Mouse (Mus musculus) MEL (cell line): Measurements from ENCODE around the gene Ms4a18. TPM values are rescaled to one million over a fixed set of nuclear protein-coding genes. Genes with fewer than 3 reads are reported as not detected.

ENCODE experiments used
- DNase-seq: peaks from one replicate; pipeline ENCODE4 v3.0.0; 2011; ENCODE audit warnings: low read depth, low spot score
- H3K27ac ChIP-seq: 2 replicates; pipeline ENCODE4 v1.5.1; 2012; ENCODE audit warnings: low read depth, mild to moderate bottlenecking, control low read depth, low read length, moderate library complexity; ENCODE audit not compliant: control insufficient read depth
- H3K27me3 ChIP-seq, 2 experiments: fragments of 150-350 bp in 1 of 2; sonication (generic) in 1 of 2; 2 replicates each; pipeline ENCODE4 v1.6.1; 2012; ENCODE audit warnings: low read length in 2 of 2, mild to moderate bottlenecking in 2 of 2, improper control_type of control experiment in 1 of 2, moderate library complexity in 1 of 2; ENCODE audit not compliant: insufficient read depth in 2 of 2, control insufficient read depth in 1 of 2
- H3K36me3 ChIP-seq, 2 experiments: 2 replicates each; pipeline ENCODE4 v1.6.1; 2012 to 2014; ENCODE audit warnings: low read length in 2 of 2, improper control_type of control experiment in 1 of 2, inconsistent platforms in 1 of 2, mild to moderate bottlenecking in 1 of 2; ENCODE audit not compliant: insufficient read depth in 2 of 2, control insufficient read depth in 1 of 2
- H3K4me1 ChIP-seq, 2 experiments: fragments of 150-350 bp in 1 of 2; sonication (generic) in 1 of 2; 2 replicates each; pipeline ENCODE4 v1.6.1; 2012; ENCODE audit warnings: low read length in 2 of 2, improper control_type of control experiment in 1 of 2, mild to moderate bottlenecking in 1 of 2; ENCODE audit not compliant: insufficient read depth in 2 of 2, control insufficient read depth in 1 of 2
- H3K4me3 ChIP-seq, 2 experiments: fragments of 150-350 bp in 1 of 2; sonication (generic) in 1 of 2; 2 replicates each; pipeline ENCODE4 v1.5.1; 2012; ENCODE audit warnings: low read depth in 2 of 2, low read length in 2 of 2, mild to moderate bottlenecking in 2 of 2, moderate library complexity in 2 of 2, control low read depth in 1 of 2, improper control_type of control experiment in 1 of 2; ENCODE audit not compliant: control insufficient read depth in 1 of 2, insufficient read depth in 1 of 2
- H3K79me2 ChIP-seq: 2 replicates; pipeline ENCODE4 v1.6.1; 2012; ENCODE audit warnings: mild to moderate bottlenecking, low read length, moderate library complexity; ENCODE audit not compliant: control insufficient read depth, poor library complexity, insufficient read depth
- H3K9ac ChIP-seq: 2 replicates; pipeline ENCODE4 v1.6.1; 2012; ENCODE audit warnings: low read depth, mild to moderate bottlenecking, control low read depth, low read length, moderate library complexity; ENCODE audit not compliant: control insufficient read depth, poor library complexity, severe bottlenecking
- H3K9me3 ChIP-seq: fragments of 150-350 bp; sonication (generic); replicated peaks from 2 replicates; pipeline ENCODE4 v1.6.1; 2012; ENCODE audit warnings: mild to moderate bottlenecking, low read length, improper control_type of control experiment, moderate library complexity; ENCODE audit not compliant: insufficient read depth
- E2F4 ChIP-seq: IDR thresholded peaks from 2 replicates; pipeline ENCODE4 v1.6.1; 2011; ENCODE audit warnings: low read depth, low read length, improper control_type of control experiment, borderline replicate concordance
- ELF1 ChIP-seq: IDR thresholded peaks from 2 replicates; pipeline ENCODE4 v1.6.1; 2014; ENCODE audit warnings: low read depth, mild to moderate bottlenecking, inconsistent platforms, low read length, improper control_type of control experiment, moderate library complexity
- EP300 ChIP-seq, 2 experiments: IDR thresholded peaks; 2 replicates each; pipeline ENCODE4 v1.6.1; 2011; ENCODE audit warnings: improper control_type of control experiment in 2 of 2, low read length in 2 of 2, low read depth in 1 of 2, mild to moderate bottlenecking in 1 of 2
- ETS1 ChIP-seq: IDR thresholded peaks from 2 replicates; pipeline ENCODE4 v1.6.1; 2012; ENCODE audit warnings: low read depth, mild to moderate bottlenecking, inconsistent platforms, low read length, improper control_type of control experiment, moderate library complexity
- HCFC1 ChIP-seq: IDR thresholded peaks from 2 replicates; pipeline ENCODE4 v1.6.1; 2012; ENCODE audit warnings: low read depth, mild to moderate bottlenecking, inconsistent platforms, low read length, improper control_type of control experiment, moderate library complexity
- MAFK ChIP-seq: IDR thresholded peaks from 2 replicates; pipeline ENCODE4 v1.6.1; 2011; ENCODE audit warnings: low read depth, mild to moderate bottlenecking, low read length, improper control_type of control experiment, borderline replicate concordance
- MXI1 ChIP-seq: IDR thresholded peaks from 2 replicates; pipeline ENCODE4 v1.6.1; 2011; ENCODE audit warnings: mild to moderate bottlenecking, low read depth, low read length, improper control_type of control experiment
- MYB ChIP-seq: IDR thresholded peaks from 2 replicates; pipeline ENCODE4 v1.6.1; 2011; ENCODE audit warnings: mild to moderate bottlenecking, low read depth, low read length, improper control_type of control experiment
- MYC ChIP-seq: IDR thresholded peaks from 2 replicates; pipeline ENCODE4 v1.6.1; 2011; ENCODE audit warnings: low read depth, mild to moderate bottlenecking, low read length, improper control_type of control experiment, moderate library complexity
- NELFE ChIP-seq: IDR thresholded peaks from 2 replicates; pipeline ENCODE4 v1.6.1; 2011; ENCODE audit warnings: low read depth, low read length, improper control_type of control experiment
- POLR2AphosphoS2 ChIP-seq: IDR thresholded peaks from 2 replicates; pipeline ENCODE4 v1.6.1; 2011; ENCODE audit warnings: low read length, improper control_type of control experiment
- POLR2AphosphoS5 ChIP-seq: IDR thresholded peaks from 2 replicates; pipeline ENCODE4 v1.6.1; 2012; ENCODE audit warnings: low read depth, borderline replicate concordance, mild to moderate bottlenecking, inconsistent platforms, low read length, moderate library complexity, mixed read lengths
- RAD21 ChIP-seq: IDR thresholded peaks from 2 replicates; pipeline ENCODE4 v1.6.1; 2011; ENCODE audit warnings: mild to moderate bottlenecking, low read depth, low read length, improper control_type of control experiment
- SIN3A ChIP-seq: IDR thresholded peaks from 2 replicates; pipeline ENCODE4 v1.6.1; 2012; ENCODE audit warnings: low read length, improper control_type of control experiment, inconsistent platforms
- TAL1 ChIP-seq: IDR thresholded peaks from 2 replicates; pipeline ENCODE4 v1.6.1; 2012; ENCODE audit warnings: mild to moderate bottlenecking, inconsistent platforms, low read length, moderate library complexity, mixed read lengths
- TBP ChIP-seq: IDR thresholded peaks from 2 replicates; pipeline ENCODE4 v1.8.0; 2011; ENCODE audit warnings: low read depth, low read length, improper control_type of control experiment
- UBTF ChIP-seq: IDR thresholded peaks from 2 replicates; pipeline ENCODE4 v1.6.1; 2012; ENCODE audit warnings: low read depth, mild to moderate bottlenecking, inconsistent platforms, low read length, improper control_type of control experiment, moderate library complexity, borderline replicate concordance; ENCODE audit not compliant: insufficient read depth
- USF1 ChIP-seq: IDR thresholded peaks from 2 replicates; pipeline ENCODE4 v1.6.1; 2014; ENCODE audit warnings: low read depth, mild to moderate bottlenecking, inconsistent platforms, low read length, improper control_type of control experiment, moderate library complexity
- USF2 ChIP-seq, 2 experiments: IDR thresholded peaks; 2 replicates each; pipeline ENCODE4 v1.6.1; 2011 to 2012; ENCODE audit warnings: improper control_type of control experiment in 2 of 2, low read length in 2 of 2, borderline replicate concordance in 1 of 2, inconsistent platforms in 1 of 2, low read depth in 1 of 2, mild to moderate bottlenecking in 1 of 2; ENCODE audit not compliant: insufficient read depth in 1 of 2
- ZC3H11A ChIP-seq: IDR thresholded peaks from 2 replicates; pipeline ENCODE4 v1.6.1; 2012; ENCODE audit warnings: low read depth, mild to moderate bottlenecking, inconsistent platforms, low read length, improper control_type of control experiment
- ZKSCAN1 ChIP-seq: IDR thresholded peaks from 2 replicates; pipeline ENCODE4 v1.6.1; 2012; ENCODE audit warnings: low read depth, mild to moderate bottlenecking, inconsistent platforms, low read length, improper control_type of control experiment, moderate library complexity
- ZNF384 ChIP-seq: IDR thresholded peaks from 2 replicates; pipeline ENCODE4 v1.6.1; 2012; ENCODE audit warnings: low read depth, mild to moderate bottlenecking, inconsistent platforms, low read length, improper control_type of control experiment
- polyA plus RNA-seq, 2 experiments: library from polyadenylated mRNA; stranded (reverse) in 1 of 2; unstranded in 1 of 2; fragments of >175 nt in 1 of 2; fragments of >200 nt in 1 of 2; gene quantifications; 2 replicates each; pipeline versions ENCODE4 v1.2.1 to v1.2.4; 2012; ENCODE audit warnings: low replicate concordance in 2 of 2, low read depth in 1 of 2; ENCODE audit not compliant: insufficient read length in 2 of 2, insufficient read depth in 1 of 2, missing spikeins in 1 of 2
- total RNA-seq: library from RNA; depleted of rRNA; stranded (reverse); fragments of 300-350 nt; gene quantifications from 2 replicates; pipeline ENCODE4 v1.2.3, GENCODE M21; 2012

The Ms4a18 gene
- total and polyA plus RNA-seq, 3 experiments = not detected

GRCm38 (mm10) chr19:10993150-10993549 lies 24.7 kb downstream of the Ms4a18 start, which contains the start of gene Ms4a15:
Gene Ms4a15 (minus strand): TSS chr19:10993250.
- Histone ChIP-seq H3K9ac (no peak within 1 kb of the TSS), H3K27ac (no peak within 1 kb of the TSS), H3K9me3 (no peaks in the 10 kb centered on the region), H3K36me3 (no peaks in the 10 kb centered on the region), H3K27me3 (peaks cover 8% of the 10 kb centered on the region in 2 experiments), H3K79me2 (no peaks in the 10 kb centered on the region), H3K4me3 (no peak within 1 kb of the TSS), H3K4me1 (no peaks in the 10 kb centered on the region)
- DNase-seq = no peak
- TF ChIP-seq MYC (no peak), RAD21 (no peak), ZC3H11A (no peak), UBTF (no peak), E2F4 (no peak), EP300 (IDR thresholded peaks at IDR 0.05; ENCODE audit: low read depth in 1 of 2, low read length in 2 of 2) (no peak), USF1 (no peak), TBP (no peak), SIN3A (no peak), NELFE (no peak), ZKSCAN1 (no peak), MXI1 (no peak), POLR2AphosphoS5 (no peak), USF2 (IDR thresholded peaks at IDR 0.05; ENCODE audit: borderline replicate concordance in 1 of 2, insufficient read depth in 1 of 2, low read depth in 1 of 2, low read length in 2 of 2) (no peak), HCFC1 (no peak), TAL1 (no peak), ETS1 (no peak), MAFK (no peak), ELF1 (no peak)

GRCm38 (mm10) chr19:10991911-10992310 lies 25.9 kb downstream of the Ms4a18 start:
- Histone ChIP-seq H3K4me1 (no peaks in the 10 kb centered on the region), H3K4me3 (no peak overlapping the region), H3K9me3 (no peaks in the 10 kb centered on the region), H3K9ac (no peak overlapping the region), H3K27ac (no peak overlapping the region), H3K27me3 (peaks cover 8% of the 10 kb centered on the region in 2 experiments), H3K36me3 (no peaks in the 10 kb centered on the region), H3K79me2 (no peaks in the 10 kb centered on the region)
- DNase-seq = no peak
- no peak for TF ChIP-seq MXI1
- TF ChIP-seq MYB = no peak
- TF ChIP-seq EP300 (IDR thresholded peaks at IDR 0.05; ENCODE audit: low read depth in 1 of 2, low read length in 2 of 2) = no peak
- TF ChIP-seq POLR2AphosphoS2 = no peak
- no peak for TF ChIP-seq RAD21
- no peak for TF ChIP-seq ETS1
- no peak for TF ChIP-seq ZNF384
